Mouse (Mus musculus): ENCODE measurements around the gene Hnrnph2.

DNA sequence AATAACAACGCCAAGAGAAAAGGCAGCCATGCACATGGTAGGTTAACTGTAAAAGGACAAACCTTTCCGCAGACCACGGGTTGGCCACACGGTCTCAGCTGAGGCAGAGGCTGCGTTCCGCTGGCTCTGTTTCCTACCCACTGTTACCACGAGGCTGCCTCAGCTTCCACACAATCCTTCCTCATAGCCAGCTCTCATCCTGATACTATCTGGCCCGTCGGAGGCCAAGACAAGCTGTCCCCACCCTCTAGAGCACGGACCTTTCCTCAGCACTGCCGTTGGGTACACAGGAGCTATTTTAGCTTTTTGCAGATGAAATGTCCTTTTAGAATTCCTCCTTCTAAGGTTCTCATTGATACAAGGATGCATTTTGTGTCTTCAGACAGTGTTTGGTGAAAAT is 18.7 kb upstream of the Hnrnph2 start:
- TF ChIP-seq POLR2A (IDR thresholded peaks at IDR 0.05; ENCODE audit: borderline replicate concordance, low read depth, low read length) (no peak), CTCF (IDR thresholded peaks at IDR 0.05; ENCODE audit: low read depth, low read length) (no peak)

All from bone marrow macrophage, adult 2 months (primary cell).